Mouse (Mus musculus) hindbrain, embryonic 11.5 days (tissue): ENCODE results near the gene Slc4a8. TPM values are rescaled to one million over a fixed set of nuclear protein-coding genes. Genes with fewer than 3 reads are reported as not detected.

Source experiments
- ATAC-seq: fragments of 200-750 bp; cut with Nextera tagmentation; 2 replicates; pipeline ENCODE4 v1.8.0; 2017; ENCODE audit warnings: mild to moderate bottlenecking, moderate TSS enrichment, moderate library complexity; ENCODE audit not compliant: low FRiP score
- DNase-seq: peaks from one replicate; pipeline ENCODE4 v3.0.0-alpha.2; 2015; ENCODE audit warnings: low spot score
- H3K27ac ChIP-seq: fragments of 300-500 bp; sonication (generic); 2 replicates; pipeline ENCODE4 v1.5.1; 2014; ENCODE audit warnings: mild to moderate bottlenecking, low read depth, low read length
- H3K27me3 ChIP-seq: fragments of 300-500 bp; sonication (generic); 2 replicates; pipeline ENCODE4 v1.6.1; 2014; ENCODE audit warnings: mild to moderate bottlenecking, low read length, moderate library complexity, mixed read lengths; ENCODE audit not compliant: control insufficient read depth, insufficient read depth
- H3K36me3 ChIP-seq: fragments of 300-500 bp; sonication (generic); 2 replicates; pipeline ENCODE4 v1.6.1; 2014; ENCODE audit warnings: mild to moderate bottlenecking, low read length, moderate library complexity, mixed read lengths; ENCODE audit not compliant: control insufficient read depth, insufficient read depth
- H3K4me1 ChIP-seq: fragments of 300-500 bp; sonication (generic); replicated peaks from 2 replicates; pipeline ENCODE4 v1.6.1; 2014; ENCODE audit warnings: low read length, mixed read lengths; ENCODE audit not compliant: control insufficient read depth, insufficient read depth
- H3K4me2 ChIP-seq: fragments of 300-500 bp; sonication (generic); replicated peaks from 2 replicates; pipeline ENCODE4 v1.6.1; 2014; ENCODE audit warnings: mild to moderate bottlenecking, low read depth, low read length
- H3K4me3 ChIP-seq: fragments of 300-500 bp; sonication (generic); 2 replicates; pipeline ENCODE4 v1.5.1; 2014; ENCODE audit warnings: low read depth, low read length
- H3K9ac ChIP-seq: fragments of 300-500 bp; sonication (generic); 2 replicates; pipeline ENCODE4 v1.6.1; 2014; ENCODE audit warnings: low read depth, low read length
- H3K9me3 ChIP-seq: fragments of 300-500 bp; sonication (generic); 2 replicates; pipeline ENCODE4 v1.6.1; 2016; ENCODE audit warnings: low read length; ENCODE audit not compliant: control insufficient read depth
- WGBS: fragments of 180-500 bp; shearing (Covaris S2); extraction: QIAGEN DNeasy Blood & Tissue Kit; methylation state at CpG from one replicate; pipeline ENCODE4 v1.1.7; 2014; 5-methylcytosine and 5-hydroxymethylcytosine counted together
- polyA plus RNA-seq: library from polyadenylated mRNA; unstranded; fragments of >200 nt; fragmentation: Nextera tagmentation; extraction: Ambion mirVana; gene quantifications from 2 replicates; pipeline ENCODE4 v1.2.1, GENCODE M21; 2014

The Slc4a8 gene
- polyA plus RNA-seq, 1 experiment from 2014 or later: 6.6 TPM

- H3K9me3 ChIP-seq: no peaks in the 10 kb centered on the region
- H3K4me2 ChIP-seq: no peak overlapping the region
- H3K36me3 ChIP-seq: no peaks in the 10 kb centered on the region
- no peak for ATAC-seq
- H3K27ac ChIP-seq: no peak overlapping the region
- H3K4me3 ChIP-seq: no peak overlapping the region
- no peaks in the 10 kb centered on the region for H3K27me3 ChIP-seq
- DNase-seq: no peak
- H3K9ac ChIP-seq: no peak overlapping the region
- WGBS: 90% methylated on average over 3 of the region's 3 CpGs
- H3K4me1 ChIP-seq: no peaks in the 10 kb centered on the region
Observed at GRCm38 (mm10) chr15:100748584-100748983, 13.0 kb upstream of the Slc4a8 start.

GRCm38 (mm10) chr15:100749751-100750538 lies 11.6 kb upstream of the Slc4a8 start:
- Histone ChIP-seq H3K4me2 (no peak overlapping the region), H3K9ac (no peak overlapping the region), H3K36me3 (no peaks in the 10 kb centered on the region), H3K4me3 (no peak overlapping the region), H3K9me3 (no peaks in the 10 kb centered on the region), H3K27ac (no peak overlapping the region), H3K27me3 (no peaks in the 10 kb centered on the region), H3K4me1 (no peaks in the 10 kb centered on the region)
- DNase-seq (no peak), ATAC-seq (no peak)
- 82% methylated on average over 10 of the region's 10 CpGs for WGBS

- Histone ChIP-seq H3K27ac (no peak overlapping the region), H3K27me3 (no peaks in the 10 kb centered on the region), H3K4me1 (no peaks in the 10 kb centered on the region), H3K36me3 (no peaks in the 10 kb centered on the region), H3K9me3 (no peaks in the 10 kb centered on the region), H3K4me3 (no peak overlapping the region), H3K4me2 (no peak overlapping the region), H3K9ac (no peak overlapping the region)
- DNase-seq (no peak), ATAC-seq (no peak)
- WGBS: 86% methylated on average over 2 of the region's 2 CpGs
Observed at GRCm38 (mm10) chr15:100752439-100752838, 9.1 kb upstream of the Slc4a8 start.

- H3K9ac ChIP-seq: no peak overlapping the region
- H3K4me3 ChIP-seq: no peak overlapping the region
- ATAC-seq (no peak), DNase-seq (no peak)
- WGBS: 71% methylated on average over 5 of the region's 5 CpGs
- H3K27ac ChIP-seq: no peak overlapping the region
- H3K9me3 ChIP-seq: no peaks in the 10 kb centered on the region
- H3K27me3 ChIP-seq: no peaks in the 10 kb centered on the region
- no peaks in the 10 kb centered on the region for H3K36me3 ChIP-seq
- no peak overlapping the region for H3K4me2 ChIP-seq
- no peaks in the 10 kb centered on the region for H3K4me1 ChIP-seq
Observed at GRCm38 (mm10) chr15:100753045-100753444, 8.5 kb upstream of the Slc4a8 start.

- no peaks in the 10 kb centered on the region for H3K9me3 ChIP-seq
- no peaks in the 10 kb centered on the region for H3K27me3 ChIP-seq
- no peak for ATAC-seq
- no peak overlapping the region for H3K4me2 ChIP-seq
- H3K4me3 ChIP-seq: no peak overlapping the region
- no peaks in the 10 kb centered on the region for H3K4me1 ChIP-seq
- H3K27ac ChIP-seq: no peak overlapping the region
- no peaks in the 10 kb centered on the region for H3K36me3 ChIP-seq
- WGBS: 37% methylated on average over 7 of the region's 7 CpGs
- no peak overlapping the region for H3K9ac ChIP-seq
- no peak for DNase-seq
Observed at GRCm38 (mm10) chr15:100754041-100754440, 7.5 kb upstream of the Slc4a8 start.

GRCm38 (mm10) chr15:100754805-100755497 lies 6.6 kb upstream of the Slc4a8 start:
- peak; percentile 38 for DNase-seq
- H3K36me3 ChIP-seq: no peaks in the 10 kb centered on the region
- H3K9ac ChIP-seq: no peak overlapping the region
- no peaks in the 10 kb centered on the region for H3K9me3 ChIP-seq
- no peaks in the 10 kb centered on the region for H3K4me1 ChIP-seq
- 16% methylated on average over 11 of the region's 11 CpGs for WGBS
- H3K27me3 ChIP-seq: no peaks in the 10 kb centered on the region
- H3K4me3 ChIP-seq: no peak overlapping the region
- H3K27ac ChIP-seq: no peak overlapping the region
- ATAC-seq: no peak
- no peak overlapping the region for H3K4me2 ChIP-seq

- no peaks in the 10 kb centered on the region for H3K9me3 ChIP-seq
- no peak overlapping the region for H3K4me3 ChIP-seq
- H3K4me2 ChIP-seq: no peak overlapping the region
- H3K36me3 ChIP-seq: no peaks in the 10 kb centered on the region
- H3K4me1 ChIP-seq: no peaks in the 10 kb centered on the region
- H3K27me3 ChIP-seq: no peaks in the 10 kb centered on the region
- DNase-seq: no peak
- ATAC-seq: no peak
- H3K9ac ChIP-seq: no peak overlapping the region
- WGBS: 56% methylated on average over 6 of the region's 8 CpGs
- no peak overlapping the region for H3K27ac ChIP-seq
Observed at GRCm38 (mm10) chr15:100755498-100755859, 6.1 kb upstream of the Slc4a8 start.

GRCm38 (mm10) chr15:100755881-100756624 lies 5.5 kb upstream of the Slc4a8 start:
- ATAC-seq (no peak), DNase-seq (no peak)
- no peaks in the 10 kb centered on the region for H3K9me3 ChIP-seq
- H3K4me2 ChIP-seq: no peak overlapping the region
- no peak overlapping the region for H3K9ac ChIP-seq
- no peak overlapping the region for H3K4me3 ChIP-seq
- no peaks in the 10 kb centered on the region for H3K27me3 ChIP-seq
- WGBS: 86% methylated on average over 3 of the region's 3 CpGs
- H3K27ac ChIP-seq: no peak overlapping the region
- no peaks in the 10 kb centered on the region for H3K36me3 ChIP-seq
- no peaks in the 10 kb centered on the region for H3K4me1 ChIP-seq
